Comparison of ENCODE assay signal across 17 mouse cellular contexts in genomic region chr2:144464799-144465760, GRCm38 (mm10).
DNase-seq lines count a peak whose midpoint lies in the region; ATAC-seq and TF ChIP-seq lines count a peak whose summit lies in the region.
"Had no signal": no experiment of that assay in that cellular context is flagged by ENCODE, and none has a peak within 500 bp of the region (broad histone marks: within the 10 kb centered on the region; RNA-seq: fewer than 3 reads in every experiment).

No protein-coding gene starts in this region.

- H3K27ac ChIP-seq in left cerebral cortex, adult 2 months = peak overlapping the region; percentile 83
- no peak overlapping the region for H3K27ac ChIP-seq in midbrain, embryonic 15.5 days
- no peak overlapping the region for H3K27ac ChIP-seq in embryonic facial prominence, embryonic 10.5 days (replicated peaks)
- H3K27ac ChIP-seq: embryonic facial prominence, embryonic 12.5 days; heart, embryonic 13.5 days; liver, embryonic 14.5 days had no signal

- TF ChIP-seq CTCF in left cerebral cortex, adult 2 months (IDR thresholded peaks at IDR 0.05) = no peak

- H3K27me3 ChIP-seq in midbrain, embryonic 15.5 days (replicated peaks) = no peaks in the 10 kb centered on the region
- no peaks in the 10 kb centered on the region for H3K27me3 ChIP-seq in embryonic facial prominence, embryonic 10.5 days (replicated peaks; ENCODE audit: low read depth, poor library complexity, severe bottlenecking)
- H3K27me3 ChIP-seq: embryonic facial prominence, embryonic 12.5 days had no signal

- DNase-seq in adrenal gland, adult (ENCODE audit: inconsistent age in 2 of 2, low spot score in 1 of 2) = peak; percentile 68 to 86
- DNase-seq in adrenal gland, postnatal 4 days (ENCODE audit: low spot score in 2 of 2) = no peak
- DNase-seq in right cerebral cortex, adult 18-20 months = peak; percentile 88
- no peak for DNase-seq in right cerebral cortex, postnatal 4 days
- peak in 1 of 2 experiments; percentile 56 for DNase-seq in left cerebral cortex, adult 2 months (ENCODE audit: extremely low spot score in 1 of 2, low spot score in 2 of 2)
- DNase-seq in telencephalon, adult 2 months (ENCODE audit: low read depth, low spot score) = peak; percentile 92
- DNase-seq in embryonic facial prominence, embryonic 10.5 days (ENCODE audit: low spot score) = no peak
- DNase-seq: cerebellum, adult 11 months; forebrain, postnatal 0 days; kidney, postnatal 4 days; retina, postnatal 1 day had no signal

- 78% methylated on average over 9 of the region's 9 CpGs for WGBS in midbrain, embryonic 15.5 days
- 81% methylated on average over 9 of the region's 9 CpGs for WGBS in embryonic facial prominence, embryonic 10.5 days

- H3K9me3 ChIP-seq in midbrain, embryonic 15.5 days = no peaks in the 10 kb centered on the region
- H3K9me3 ChIP-seq in embryonic facial prominence, embryonic 10.5 days = no peaks in the 10 kb centered on the region
- H3K9me3 ChIP-seq: embryonic facial prominence, embryonic 12.5 days; G1E; heart, embryonic 13.5 days had no signal

- no peak overlapping the region for H3K9ac ChIP-seq in midbrain, embryonic 15.5 days
- H3K9ac ChIP-seq: forebrain, postnatal 0 days; heart, embryonic 13.5 days; liver, embryonic 14.5 days had no signal

- peaks cover under 1% of the 10 kb centered on the region; the same call in 1 of the 2 replicates for H3K4me1 ChIP-seq in midbrain, embryonic 15.5 days
- H3K4me1 ChIP-seq in embryonic facial prominence, embryonic 10.5 days = no peaks in the 10 kb centered on the region
- H3K4me1 ChIP-seq: embryonic facial prominence, embryonic 12.5 days; heart, embryonic 13.5 days had no signal

- no peak overlapping the region for H3K4me3 ChIP-seq in left cerebral cortex, adult 2 months
- H3K4me3 ChIP-seq in midbrain, embryonic 15.5 days = no peak overlapping the region
- H3K4me3 ChIP-seq in embryonic facial prominence, embryonic 10.5 days = no peak overlapping the region
- H3K4me3 ChIP-seq: embryonic facial prominence, embryonic 12.5 days; heart, embryonic 13.5 days had no signal

- no peak overlapping the region for H3K4me2 ChIP-seq in midbrain, embryonic 15.5 days
- H3K4me2 ChIP-seq: embryonic facial prominence, embryonic 12.5 days; heart, embryonic 13.5 days had no signal

- no peaks in the 10 kb centered on the region for H3K36me3 ChIP-seq in midbrain, embryonic 15.5 days (replicated peaks)
- no peaks in the 10 kb centered on the region for H3K36me3 ChIP-seq in embryonic facial prominence, embryonic 10.5 days (replicated peaks)
- H3K36me3 ChIP-seq: embryonic facial prominence, embryonic 12.5 days; G1E; heart, embryonic 13.5 days had no signal

- intact Hi-C loops in left cerebral cortex, adult 2 months (cut with DNase I) = loop anchor here (1.0 kb wide), 1 partner anchor 173 kb away; no protein-coding TSS in a partner anchor

- ATAC-seq in midbrain, embryonic 15.5 days (replicated peaks) = no peak
- ATAC-seq: activated CD4-positive, CD25-positive, alpha-beta regulatory T cell, adult 4 months; forebrain, postnatal 0 days had no signal

Comparison
In these comparisons a context has a peak if more than half of its experiments do, and no peak if none do; other contexts are left out.
1. DNase-seq: peak in adrenal gland, adult (2 of 2), right cerebral cortex, adult 18-20 months (single experiment) and telencephalon, adult 2 months (single experiment); none in adrenal gland, postnatal 4 days (0 of 2), right cerebral cortex, postnatal 4 days (single experiment) and embryonic facial prominence, embryonic 10.5 days (single experiment).